Mouse (Mus musculus) adrenal gland (tissue): Measurements from ENCODE around the gene Lama2.
"Not testable (repeated sequence)": the region's sequence is repeated elsewhere in the genome, so short reads cannot be mapped to it uniquely, and the experiment has no call there.

Source experiments
- intact Hi-C: fragments of 180-260 bp; cut with DNase I; formaldehyde crosslinking; loops from one replicate; pipeline ENCODE4 v1.15.1; 2025

Gene Lama2

DNA sequence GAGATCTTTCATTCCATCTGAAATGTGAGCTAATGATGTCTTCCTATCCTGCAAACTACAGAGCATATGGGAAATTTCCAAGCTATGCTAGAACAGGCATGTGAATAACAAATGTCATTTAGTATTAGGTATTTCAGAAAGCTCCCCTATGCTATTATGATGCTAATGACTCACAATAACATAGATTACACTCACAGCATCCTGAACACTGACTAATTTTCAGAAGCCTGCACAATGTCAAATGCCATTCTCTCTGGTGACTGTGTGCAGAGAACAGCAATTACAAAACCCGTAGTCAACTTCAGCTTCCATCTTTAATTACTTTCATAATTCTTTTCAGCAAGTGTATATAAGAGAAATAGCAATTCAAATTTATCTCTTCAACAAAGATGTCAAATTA lies 596.9 kb downstream of the Lama2 start:
- intact Hi-C loops, result no loop called here

DNA sequence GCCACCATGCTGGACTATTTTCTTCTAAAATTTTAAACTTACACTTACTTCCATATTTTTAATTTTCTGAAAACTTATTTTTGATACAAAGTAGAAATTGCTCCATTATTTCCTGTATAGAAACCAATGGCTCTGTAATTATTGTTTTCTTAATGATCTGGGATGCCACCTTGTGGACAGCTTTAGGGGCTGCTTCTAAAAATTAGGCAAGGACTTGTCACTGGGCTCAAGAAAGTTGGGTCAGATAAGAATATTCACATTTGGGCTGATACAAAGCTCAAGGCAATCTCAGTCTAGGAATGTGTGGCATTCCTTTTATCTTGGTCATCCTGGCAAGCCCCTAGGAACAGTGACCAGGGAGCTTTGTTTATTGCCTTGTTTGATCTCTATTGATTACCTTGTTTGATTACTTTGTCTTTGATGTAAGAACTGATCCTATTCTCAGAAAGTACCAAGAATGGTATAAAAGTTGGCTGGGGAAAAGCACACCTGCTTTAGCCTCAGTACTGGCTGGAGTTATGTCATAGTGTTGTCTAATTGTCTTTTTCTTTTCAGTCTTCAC lies 606.7 kb downstream of the Lama2 start:
- intact Hi-C loops, result loop anchor here (5.0 kb wide), 1 partner anchor 91 kb away; no protein-coding TSS in a partner anchor

DNA sequence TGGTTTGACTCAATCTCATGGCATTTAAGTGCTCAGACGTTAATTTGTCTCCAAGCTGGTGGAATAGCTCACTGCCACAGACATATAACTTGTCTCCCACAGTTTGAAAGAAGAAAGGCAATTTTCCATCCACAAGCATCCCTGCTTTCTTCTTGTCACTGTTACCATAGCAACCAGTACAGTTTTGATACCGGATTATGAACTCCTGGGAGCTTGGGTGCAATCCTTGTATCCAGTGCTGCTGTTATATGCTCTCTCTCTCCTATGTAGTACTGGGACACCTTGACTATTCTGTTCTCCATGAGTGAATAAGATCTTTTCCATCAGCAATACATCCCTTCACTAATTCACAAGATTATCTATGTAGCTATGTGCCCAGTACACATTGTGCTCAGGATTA lies 612.2 kb downstream of the Lama2 start:
- intact Hi-C loops, result no loop called here

DNA sequence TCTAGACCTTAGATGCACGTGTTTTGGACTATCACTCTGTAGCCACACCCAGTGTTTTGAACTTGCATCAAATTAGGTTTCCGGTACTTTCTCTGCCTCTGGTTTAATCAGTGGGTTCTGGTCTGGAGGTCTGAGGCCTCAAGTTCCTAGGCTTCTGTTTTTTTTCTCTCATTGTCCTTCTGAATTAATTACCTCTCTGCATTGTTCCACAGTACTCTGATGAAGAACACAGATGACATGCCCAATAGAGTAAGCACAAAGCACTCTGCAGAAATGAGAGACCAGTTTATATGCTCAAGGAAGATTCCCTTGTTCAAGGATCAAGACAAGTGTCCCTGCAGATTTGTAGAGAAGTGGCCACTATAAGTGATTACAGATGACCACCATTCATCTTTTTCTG lies 613.8 kb downstream of the Lama2 start:
- intact Hi-C loops, result no loop called here

DNA sequence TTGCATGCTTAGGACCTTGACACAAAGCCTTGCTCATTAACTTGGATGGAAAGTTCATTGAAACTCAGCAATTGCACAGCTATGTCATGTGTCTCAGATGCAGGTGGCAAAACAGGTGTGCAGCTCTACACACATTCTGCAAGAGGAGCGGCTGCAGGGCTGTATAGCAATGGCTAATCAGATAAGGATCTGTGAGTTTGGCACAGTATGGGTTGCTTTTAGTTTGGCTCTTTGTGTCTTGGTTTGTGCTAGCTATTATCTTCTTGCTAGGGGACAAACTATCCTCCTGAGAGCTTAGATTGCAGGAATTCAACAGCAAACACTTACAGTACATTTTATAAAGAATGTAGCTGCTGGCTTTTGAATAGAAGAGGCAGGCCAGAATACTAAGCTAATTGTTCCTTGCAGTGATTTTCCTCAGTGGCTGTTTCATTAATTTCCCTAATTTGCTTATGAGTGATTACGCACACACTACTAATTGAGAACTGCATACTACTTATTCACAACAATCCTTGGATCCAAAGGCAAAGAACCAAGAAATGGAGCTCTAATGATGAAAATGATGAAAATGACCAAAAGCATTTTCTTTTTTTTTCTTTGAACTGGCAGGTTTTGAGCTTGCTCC lies 617.9 kb downstream of the Lama2 start:
- intact Hi-C loops, result no loop called here

DNA sequence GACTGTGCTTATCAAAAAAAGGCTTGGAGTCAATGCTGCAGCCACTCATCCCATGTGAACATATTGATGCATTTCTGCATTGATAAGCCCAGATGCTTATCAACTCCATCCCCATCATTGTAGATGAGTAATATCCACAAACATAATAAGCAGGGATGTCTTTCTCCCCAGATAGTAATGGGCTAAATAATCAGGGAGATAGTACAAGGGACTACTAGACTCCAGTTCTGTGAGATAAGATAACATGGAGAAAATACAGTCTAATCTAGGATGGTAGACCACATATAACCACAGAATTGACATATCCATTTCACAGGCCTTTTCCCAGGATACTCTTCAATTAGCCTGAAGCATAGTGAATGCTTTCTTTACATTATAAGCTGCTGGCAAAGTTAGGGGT lies 622.9 kb downstream of the Lama2 start:
- intact Hi-C loops, result loop anchor here (10.0 kb wide), 3 partner anchors 82 to 622 kb away; partner anchors contain the start of gene L3mbtl3

DNA sequence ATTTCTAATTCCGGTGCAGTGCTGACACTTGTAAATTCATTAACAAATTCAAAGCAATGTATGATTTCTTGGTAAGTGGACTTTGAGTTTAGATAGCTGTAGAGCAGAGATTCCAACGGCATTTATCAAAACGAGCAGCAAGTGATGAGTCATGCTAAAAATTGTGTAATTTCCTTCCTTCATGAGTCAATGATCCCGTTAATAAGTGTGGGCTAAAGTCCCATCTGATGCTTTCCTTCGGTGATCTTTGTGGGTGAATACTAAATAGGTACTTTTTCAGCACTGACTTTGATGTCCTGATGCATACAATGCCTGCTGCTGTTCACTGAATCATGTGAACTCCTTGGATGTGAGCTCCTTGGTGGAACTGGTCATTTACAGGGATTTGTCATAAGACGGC lies 623.6 kb downstream of the Lama2 start:
- intact Hi-C loops, result loop anchor here (2.0 to 10.0 kb wide), 4 partner anchors 81 to 621 kb away; partner anchors contain the start of gene L3mbtl3

DNA sequence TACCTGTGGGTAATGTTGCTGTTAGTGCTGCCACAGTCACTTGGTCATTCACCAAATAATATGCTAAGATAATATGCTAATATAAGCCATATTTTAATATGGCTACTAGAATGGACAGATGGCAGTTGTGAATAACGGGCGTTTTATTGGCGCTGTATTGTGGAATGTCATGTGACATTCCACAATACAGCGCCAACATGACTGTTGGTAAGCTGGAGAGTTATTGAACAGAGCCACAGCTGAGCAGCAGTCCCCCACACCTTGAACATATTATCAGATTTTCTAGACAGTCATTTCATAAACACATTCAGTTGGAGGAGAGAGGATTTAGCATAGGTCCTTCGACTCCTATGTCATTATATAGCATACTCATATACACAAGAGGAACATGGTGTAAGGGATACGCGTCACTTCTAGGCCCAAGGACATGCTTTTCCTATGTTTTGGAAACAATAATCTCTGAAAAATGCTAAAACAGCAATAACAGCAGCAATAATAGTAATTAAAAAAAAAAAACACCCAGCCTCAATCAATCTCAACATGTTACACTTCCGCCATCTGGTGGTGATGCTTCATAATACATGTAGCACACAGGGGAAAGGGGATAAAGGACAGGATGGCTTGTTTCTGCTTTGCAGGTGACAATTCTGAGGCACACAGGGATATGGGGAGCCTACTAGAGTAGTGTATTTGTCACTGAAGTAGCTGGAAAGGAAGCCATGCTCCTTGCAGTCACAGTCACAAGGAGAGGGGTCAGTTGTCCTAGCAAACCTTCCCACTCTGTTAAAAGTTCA lies 624.2 kb downstream of the Lama2 start:
- intact Hi-C loops, result loop anchor here (2.0 to 10.0 kb wide), 4 partner anchors 81 to 621 kb away; partner anchors contain the start of gene L3mbtl3

DNA sequence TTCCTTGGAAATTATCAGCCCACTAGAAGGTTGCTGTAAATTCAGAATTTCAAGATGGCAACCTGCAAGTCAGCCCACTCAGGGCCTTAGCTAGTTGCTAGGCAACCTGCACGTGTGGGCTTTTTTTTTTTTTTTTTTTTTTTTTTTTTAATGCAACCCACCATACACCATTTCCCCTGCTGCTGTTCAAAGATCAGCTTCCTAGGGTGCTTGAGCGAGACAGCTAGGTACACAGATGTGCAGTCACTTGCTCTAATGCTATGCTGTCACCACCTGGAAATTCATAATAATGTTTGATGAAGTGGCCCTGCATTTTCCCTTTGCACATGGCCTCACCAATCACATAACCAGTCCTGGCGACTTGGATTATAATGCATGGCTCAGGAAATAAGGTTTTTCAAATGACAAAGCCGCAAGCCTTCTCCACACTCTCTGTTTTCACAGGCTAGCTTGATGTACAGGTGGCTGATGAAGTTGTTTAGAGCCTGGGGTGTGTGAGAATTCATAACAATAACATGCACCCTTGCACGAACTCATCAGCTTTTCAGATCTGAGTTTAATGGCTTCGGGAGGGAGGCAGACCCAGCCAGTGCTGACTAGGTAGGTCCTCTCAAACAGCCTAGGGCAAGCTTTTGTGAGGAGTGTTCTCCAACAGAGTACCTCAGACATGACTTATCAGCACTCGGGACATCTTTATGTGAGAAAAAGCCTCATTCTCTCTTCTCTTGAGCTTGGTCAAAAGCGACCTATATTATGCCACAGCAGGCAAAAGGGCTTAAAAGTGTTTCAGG lies 625.4 kb downstream of the Lama2 start:
- intact Hi-C loops, result loop anchor here (2.0 to 10.0 kb wide), 4 partner anchors 79 to 619 kb away; partner anchors contain the start of gene L3mbtl3

DNA sequence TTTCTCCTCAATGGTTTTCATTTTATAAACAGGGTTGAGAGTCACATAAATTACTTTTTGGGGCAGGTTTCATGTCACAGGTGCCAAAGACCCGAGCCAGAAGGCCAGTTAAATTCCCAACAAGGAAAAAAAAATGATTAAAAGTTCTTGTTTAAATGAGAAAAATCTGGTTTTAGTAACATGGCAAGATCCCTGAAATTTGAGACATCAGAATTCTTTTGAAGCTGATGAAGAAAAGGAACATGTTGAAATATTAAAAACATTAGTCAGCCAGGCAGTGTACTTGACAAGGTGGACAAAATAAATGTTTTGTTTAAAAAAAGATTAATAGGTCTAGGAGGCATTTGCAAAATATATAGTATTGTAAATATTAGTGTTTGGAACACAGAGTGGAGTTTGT lies 634.1 kb downstream of the Lama2 start:
- intact Hi-C loops, result no loop called here

DNA sequence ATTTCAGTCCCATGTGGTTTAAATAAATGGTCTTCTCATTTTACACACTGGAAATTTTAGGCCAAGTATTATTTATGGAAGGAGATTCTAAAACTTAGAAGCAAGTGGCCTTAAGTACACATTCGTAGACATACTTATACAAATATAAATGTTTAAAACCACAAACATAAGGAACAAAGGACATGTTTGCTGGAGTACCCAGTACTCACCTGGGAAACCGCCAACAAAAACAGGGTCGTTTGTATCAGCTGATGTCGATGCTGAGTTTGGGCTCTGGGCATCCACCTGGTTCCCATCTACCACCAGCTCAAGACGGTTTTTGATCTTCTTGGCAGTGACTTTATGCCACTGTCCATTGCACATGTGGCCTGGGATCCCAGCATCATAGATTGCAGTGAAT lies 635.5 kb downstream of the Lama2 start:
- intact Hi-C loops, result not testable (repeated sequence)

DNA sequence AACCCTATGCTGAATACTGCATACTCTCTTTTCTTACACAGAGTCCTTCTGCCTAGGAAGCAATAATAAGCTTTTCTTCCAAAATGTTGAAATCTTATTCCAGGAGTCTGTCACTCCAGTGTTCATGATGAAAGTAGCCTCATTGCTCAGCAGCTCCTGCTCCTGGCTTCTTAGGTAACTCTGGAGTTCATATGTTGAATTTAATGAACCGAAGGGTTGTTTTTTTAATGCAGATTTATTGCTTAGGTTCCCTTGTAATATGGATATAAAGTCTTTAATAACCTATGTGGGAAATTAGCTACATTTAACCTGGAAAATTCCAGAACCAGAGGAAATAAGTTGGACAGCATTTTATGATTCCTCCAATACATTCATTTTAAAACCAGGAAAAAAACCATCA lies 636.0 kb downstream of the Lama2 start:
- intact Hi-C loops, result no loop called here

DNA sequence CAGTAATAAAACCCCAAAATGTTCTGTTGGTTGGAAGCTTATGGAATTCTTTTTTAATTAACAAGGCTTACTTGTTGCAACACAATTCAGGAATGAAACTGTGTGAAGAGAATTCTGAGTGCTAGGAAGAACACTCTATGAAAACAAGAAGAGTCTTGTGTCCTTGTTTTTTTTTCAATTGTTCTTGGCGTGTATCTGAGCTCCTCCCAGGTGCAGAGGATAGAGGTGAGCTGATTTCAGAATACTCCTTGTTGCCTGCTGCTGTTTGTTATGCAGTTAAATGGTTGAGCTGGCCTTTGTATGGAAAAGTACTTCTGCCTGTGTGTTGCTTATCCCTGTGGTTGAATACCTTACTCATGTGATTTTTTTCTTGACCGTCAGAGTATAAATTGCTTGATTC lies 636.9 kb downstream of the Lama2 start:
- intact Hi-C loops, result no loop called here

DNA sequence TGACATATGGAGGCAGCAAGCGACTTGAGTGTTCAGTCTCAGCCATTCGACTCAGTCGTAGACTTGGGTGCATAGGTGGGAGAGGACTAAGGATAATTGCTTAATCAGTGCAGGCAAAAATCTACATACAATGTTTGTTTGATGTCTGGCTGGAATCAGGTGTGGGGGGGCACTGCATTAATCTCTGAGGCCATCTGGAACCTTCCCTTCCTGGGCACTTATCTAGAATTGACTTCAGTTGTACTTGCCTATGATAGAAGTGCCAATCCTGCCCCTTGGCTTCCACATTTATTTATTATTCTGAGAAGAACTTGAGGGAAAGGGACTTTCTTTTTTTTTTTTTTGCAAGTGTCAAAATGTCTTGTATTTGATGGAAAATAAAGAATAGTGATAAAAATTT lies 644.2 kb downstream of the Lama2 start:
- intact Hi-C loops, result no loop called here

DNA sequence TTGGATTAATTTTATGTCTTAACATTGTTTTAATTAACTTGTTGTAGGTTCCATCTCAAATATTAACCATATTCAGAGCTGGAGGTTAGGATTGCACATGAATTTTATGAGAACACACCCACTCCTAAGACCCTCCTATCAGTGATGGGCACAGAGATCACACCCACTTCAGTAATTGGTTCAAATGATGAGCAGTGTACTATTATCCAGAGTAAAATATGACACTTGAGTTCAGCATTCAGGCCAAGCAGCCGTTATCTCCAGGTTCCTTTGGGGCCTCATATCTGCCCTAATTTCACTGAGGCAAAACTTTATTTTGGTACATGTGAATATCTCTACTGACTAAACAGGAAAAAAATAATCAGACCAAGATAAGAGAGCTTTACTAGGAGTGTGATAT lies 645.3 kb downstream of the Lama2 start:
- intact Hi-C loops, result no loop called here

DNA sequence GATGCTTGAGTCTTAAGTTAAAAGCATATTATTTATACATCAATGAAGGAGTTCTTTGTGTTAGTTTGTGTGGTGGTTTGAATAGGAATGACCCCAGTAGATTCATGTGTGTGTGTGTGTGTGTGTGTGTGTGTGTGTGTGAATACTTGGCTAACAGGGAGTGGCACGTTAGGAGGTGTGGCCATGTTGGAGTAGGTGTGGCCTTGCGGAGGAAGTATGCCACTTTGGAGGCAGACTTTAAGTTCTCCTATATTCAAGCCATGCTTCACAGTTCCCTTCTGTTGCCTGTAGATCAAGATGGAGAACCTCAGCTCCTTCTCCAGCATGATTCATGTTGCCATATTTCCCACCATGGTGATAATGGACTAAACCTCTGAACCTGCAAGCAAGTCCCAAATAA lies 646.0 kb downstream of the Lama2 start:
- intact Hi-C loops, result no loop called here

DNA sequence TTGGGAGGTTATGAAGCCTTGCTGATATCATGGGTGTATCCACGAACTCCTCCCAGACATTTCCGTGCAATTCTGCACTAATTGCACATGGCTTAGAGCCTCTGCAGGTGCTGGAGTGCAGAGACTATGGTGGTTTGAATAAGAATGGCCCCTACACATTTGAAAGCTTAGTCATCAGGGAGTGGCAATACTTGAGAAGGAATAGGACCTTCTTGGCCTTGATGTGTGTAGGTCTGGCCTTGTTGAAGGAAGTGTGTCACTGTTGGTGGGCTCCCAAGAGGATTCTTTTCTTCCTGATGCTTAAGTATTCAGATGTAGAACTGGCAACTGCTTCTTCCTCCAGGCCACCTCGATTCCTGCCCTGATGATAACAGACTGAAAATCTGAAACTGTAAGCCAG lies 661.0 kb downstream of the Lama2 start:
- intact Hi-C loops, result no loop called here

DNA sequence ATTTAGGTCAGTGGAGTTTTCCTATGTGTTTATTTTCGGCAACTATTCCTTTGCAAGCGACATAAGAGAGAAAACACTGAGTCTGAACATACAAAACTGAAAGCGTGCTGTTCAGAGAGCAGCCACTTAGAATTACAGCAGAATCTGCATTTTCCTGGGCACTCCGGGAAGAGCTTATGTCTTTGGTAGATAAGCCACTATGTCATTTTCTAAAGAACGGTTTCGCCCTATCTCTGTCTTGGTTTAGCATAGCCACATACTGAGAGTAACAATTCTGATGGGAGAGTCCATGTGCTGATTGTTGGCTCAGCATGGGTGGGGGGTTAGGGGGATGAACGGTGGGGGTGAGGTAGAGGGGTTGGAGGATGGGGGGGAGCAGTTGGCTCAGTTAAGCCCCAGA lies 669.1 kb downstream of the Lama2 start:
- intact Hi-C loops, result no loop called here

DNA sequence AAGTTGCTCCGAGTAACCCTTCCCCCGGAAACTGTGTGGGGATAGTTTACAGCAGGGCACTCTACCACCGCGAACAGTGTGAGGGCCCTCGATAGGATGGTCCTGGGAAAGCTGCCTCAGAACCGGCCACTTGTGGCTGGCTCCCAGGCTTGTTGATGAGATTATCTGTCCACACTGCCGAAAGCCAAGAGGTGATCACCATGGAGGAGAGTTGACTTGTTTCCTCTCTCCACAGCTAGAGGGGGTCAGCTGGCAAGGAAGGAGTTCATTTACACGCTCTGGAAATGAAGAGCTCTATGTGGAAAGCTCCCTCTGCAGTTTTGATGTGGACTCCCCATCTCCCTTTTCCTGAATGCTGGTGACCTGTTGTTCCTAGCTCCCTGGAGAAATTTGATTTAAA lies 669.9 kb downstream of the Lama2 start:
- intact Hi-C loops, result no loop called here

DNA sequence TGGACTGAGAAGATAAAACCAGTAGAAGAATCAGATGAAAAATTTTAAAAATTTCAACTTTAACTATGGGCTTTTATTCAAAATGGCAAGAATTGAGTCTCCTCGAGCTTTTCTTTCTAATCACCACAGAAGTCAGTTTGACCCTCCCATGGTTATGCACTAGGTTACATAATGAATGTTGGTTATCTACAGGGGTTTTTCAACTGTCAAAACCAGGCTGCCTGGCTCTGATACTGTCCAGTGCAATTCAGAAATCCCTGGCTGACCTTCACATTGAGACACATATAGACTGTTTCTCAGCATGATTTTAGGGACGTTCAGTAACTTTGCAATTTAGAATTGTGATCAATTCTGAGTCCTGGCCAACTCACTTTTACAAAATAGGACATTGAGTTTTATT lies 671.2 kb downstream of the Lama2 start:
- intact Hi-C loops, result no loop called here

DNA sequence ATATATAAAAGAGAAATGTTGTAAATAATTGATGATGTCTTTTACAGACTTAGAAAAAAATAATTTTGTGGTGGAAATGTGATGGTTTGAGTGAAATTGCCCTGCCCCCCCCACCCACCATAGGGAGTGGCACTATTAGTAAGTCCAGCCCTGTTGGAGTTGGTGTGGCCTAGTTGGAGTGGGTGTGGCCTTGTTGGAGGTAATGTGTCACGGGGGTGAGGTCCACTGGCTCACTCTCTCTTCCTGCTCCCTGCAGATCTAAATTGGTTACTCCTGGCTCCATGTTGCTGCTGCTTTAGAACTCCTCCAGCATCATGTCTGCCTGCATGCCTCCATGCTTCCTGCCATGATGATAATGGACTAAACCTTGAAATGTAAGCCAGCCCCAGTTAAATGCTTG lies 680.0 kb downstream of the Lama2 start:
- intact Hi-C loops, result no loop called here

DNA sequence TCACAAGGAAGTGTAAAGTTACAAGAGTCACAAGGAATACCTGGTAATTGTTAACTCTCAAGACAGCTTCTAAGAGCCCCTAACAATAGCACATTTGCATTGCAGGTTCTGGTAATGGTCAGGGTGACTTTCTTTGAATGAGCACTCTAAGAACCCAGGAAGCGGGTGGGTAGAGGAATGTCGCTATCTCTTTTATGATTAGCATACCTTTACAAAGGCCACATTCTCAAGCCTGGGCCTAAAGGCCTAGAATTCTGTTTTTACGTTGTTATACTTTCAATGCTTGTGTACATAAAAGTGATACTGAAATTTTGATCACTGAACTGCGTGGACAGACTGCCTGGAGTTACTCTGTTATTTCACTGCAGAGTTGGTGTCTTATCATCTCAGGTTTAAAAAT lies 681.1 kb downstream of the Lama2 start:
- intact Hi-C loops, result not testable (repeated sequence)
